Mouse (Mus musculus) thymus, postnatal 4 days (tissue): ENCODE data around the gene Eif5b.
"Not testable (repeated sequence)": the region's sequence is repeated elsewhere in the genome, so short reads cannot be mapped to it uniquely, and the experiment has no call there.

Experiments
- DNase-seq: peaks from one replicate; pipeline ENCODE4 v3.0.0; 2021

The Eif5b gene

GRCm38 (mm10) chr1:38006741-38007140, 8.9 kb downstream of the Eif5b start:
- DNase-seq = no peak

GRCm38 (mm10) chr1:38011647-38012046, 13.8 kb downstream of the Eif5b start:
- no peak for DNase-seq

GRCm38 (mm10) chr1:38012104-38012503, 14.3 kb downstream of the Eif5b start:
- DNase-seq = no peak

- DNase-seq = no peak
These were observed 14.7 kb downstream of the Eif5b start for GRCm38 (mm10) chr1:38012509-38012908.

GRCm38 (mm10) chr1:38014551-38015203, 16.9 kb downstream of the Eif5b start:
- no peak for DNase-seq

- DNase-seq = no peak
These were observed 29.5 kb downstream of the Eif5b start for GRCm38 (mm10) chr1:38027301-38027700.

GRCm38 (mm10) chr1:38031391-38031790, 33.6 kb downstream of the Eif5b start:
- no peak for DNase-seq

GRCm38 (mm10) chr1:38035521-38035920, 37.7 kb downstream of the Eif5b start:
- no peak for DNase-seq

- no peak for DNase-seq
These were observed 39.6 kb downstream of the Eif5b start for GRCm38 (mm10) chr1:38037375-38037774.

- DNase-seq = no peak
These were observed 41.1 kb downstream of the Eif5b start for GRCm38 (mm10) chr1:38038898-38039297.

- no peak for DNase-seq
These were observed 50.3 kb downstream of the Eif5b start for GRCm38 (mm10) chr1:38048121-38048520.

GRCm38 (mm10) chr1:38049562-38049961, 51.8 kb downstream of the Eif5b start:
- DNase-seq = no peak

- DNase-seq = no peak
These were observed 57.4 kb downstream of the Eif5b start for GRCm38 (mm10) chr1:38055176-38055575.

- DNase-seq = no peak
These were observed 60.6 kb downstream of the Eif5b start for GRCm38 (mm10) chr1:38058417-38058816.

GRCm38 (mm10) chr1:38062156-38062555, 64.3 kb downstream of the Eif5b start:
- not testable (repeated sequence) for DNase-seq

GRCm38 (mm10) chr1:38067276-38067675, 69.5 kb downstream of the Eif5b start:
- DNase-seq = no peak

- no peak for DNase-seq
These were observed 73.5 kb downstream of the Eif5b start for GRCm38 (mm10) chr1:38071326-38071725.

GRCm38 (mm10) chr1:38081316-38081715, 83.5 kb downstream of the Eif5b start:
- DNase-seq = no peak

- no peak for DNase-seq
These were observed 105.4 kb downstream of the Eif5b start for GRCm38 (mm10) chr1:38103214-38103613.

- no peak for DNase-seq
These were observed 106.0 kb downstream of the Eif5b start for GRCm38 (mm10) chr1:38103813-38104212.
